Mouse (Mus musculus) neural tube, embryonic 11.5 days (tissue): Measurements from ENCODE around the gene Chst11. TPM values are rescaled to one million over a fixed set of nuclear protein-coding genes. Genes with fewer than 3 reads are reported as not detected.

Experiments used
- ATAC-seq: fragments of 200-750 bp; cut with Nextera tagmentation; 2 replicates; pipeline ENCODE4 v1.8.0; 2017; ENCODE audit warnings: moderate number of reproducible peaks, mild to moderate bottlenecking, moderate TSS enrichment, moderate library complexity; ENCODE audit not compliant: insufficient read depth, low FRiP score, low TSS enrichment
- DNase-seq: peaks from one replicate; pipeline ENCODE4 v3.0.0-alpha.2; 2015; ENCODE audit warnings: low spot score
- H3K27ac ChIP-seq: fragments of 300-500 bp; sonication (generic); 2 replicates; pipeline ENCODE4 v1.5.1; 2014; ENCODE audit warnings: low read depth, mild to moderate bottlenecking, low read length
- H3K27me3 ChIP-seq: fragments of 300-500 bp; sonication (generic); 2 replicates; pipeline ENCODE4 v1.6.1; 2014; ENCODE audit warnings: mild to moderate bottlenecking, low read length, mixed read lengths; ENCODE audit not compliant: control insufficient read depth, insufficient read depth
- H3K36me3 ChIP-seq: fragments of 300-500 bp; sonication (generic); 2 replicates; pipeline ENCODE4 v1.6.1; 2014; ENCODE audit warnings: mild to moderate bottlenecking, low read length, moderate library complexity, mixed read lengths; ENCODE audit not compliant: control insufficient read depth, insufficient read depth
- H3K4me1 ChIP-seq: fragments of 300-500 bp; sonication (generic); 2 replicates; pipeline ENCODE4 v1.6.1; 2014; ENCODE audit warnings: low read length, mixed read lengths; ENCODE audit not compliant: control insufficient read depth, insufficient read depth
- H3K4me2 ChIP-seq: fragments of 300-500 bp; sonication (generic); 2 replicates; pipeline ENCODE4 v1.6.1; 2014; ENCODE audit warnings: low read depth, mild to moderate bottlenecking, moderate library complexity
- H3K4me3 ChIP-seq: fragments of 300-500 bp; sonication (generic); 2 replicates; pipeline ENCODE4 v1.5.1; 2014; ENCODE audit warnings: low read depth, low read length
- H3K9ac ChIP-seq: fragments of 300-500 bp; sonication (generic); 2 replicates; pipeline ENCODE4 v1.6.1; 2014; ENCODE audit warnings: mild to moderate bottlenecking, low read length
- H3K9me3 ChIP-seq: fragments of 300-500 bp; sonication (generic); 2 replicates; pipeline ENCODE4 v1.6.1; 2016; ENCODE audit warnings: low read length; ENCODE audit not compliant: control insufficient read depth
- whole genome bisulfite sequencing: fragments of 180-500 bp; shearing (Covaris S2); extraction: QIAGEN DNeasy Blood & Tissue Kit; methylation state at CpG from one replicate; pipeline ENCODE4 v1.1.7; 2014; 5-methylcytosine and 5-hydroxymethylcytosine counted together
- polyA plus RNA-seq: library from polyadenylated mRNA; unstranded; fragments of >200 nt; fragmentation: Nextera tagmentation; extraction: Ambion mirVana; gene quantifications from 2 replicates; pipeline ENCODE4 v1.2.1, GENCODE M21; 2014

The Chst11 gene
- polyA plus RNA-seq, 1 experiment from 2014 or later, result 2.5 TPM

GRCm38 (mm10) chr10:83218778-83219177 lies 233.5 kb downstream of the Chst11 start:
- Histone ChIP-seq H3K36me3 (no peaks in the 10 kb centered on the region), H3K9me3 (no peaks in the 10 kb centered on the region), H3K4me1 (no peaks in the 10 kb centered on the region), H3K4me3 (no peak overlapping the region), H3K27me3 (no peaks in the 10 kb centered on the region), H3K4me2 (no peak overlapping the region), H3K9ac (no peak overlapping the region), H3K27ac (no peak overlapping the region)
- 60% methylated on average over 2 of the region's 2 CpGs for WGBS
- no peak for ATAC-seq
- no peak for DNase-seq

- Histone ChIP-seq H3K4me1 (no peaks in the 10 kb centered on the region), H3K4me3 (no peak overlapping the region), H3K27ac (no peak overlapping the region), H3K9me3 (no peaks in the 10 kb centered on the region), H3K36me3 (no peaks in the 10 kb centered on the region), H3K27me3 (no peaks in the 10 kb centered on the region), H3K4me2 (no peak overlapping the region), H3K9ac (no peak overlapping the region)
- ATAC-seq, result peak; percentile 38; the same call in 1 of the 2 replicates
- DNase-seq, result peak; percentile 70
- WGBS, result 32% methylated on average over 12 of the region's 12 CpGs
Measured at GRCm38 (mm10) chr10:83219729-83220128, 234.4 kb downstream of the Chst11 start.

GRCm38 (mm10) chr10:83220217-83220616 lies 234.9 kb downstream of the Chst11 start:
- no peak overlapping the region for H3K9ac ChIP-seq
- 85% methylated on average over 10 of the region's 10 CpGs for WGBS
- H3K27ac ChIP-seq, result no peak overlapping the region
- no peak overlapping the region for H3K4me3 ChIP-seq
- H3K4me1 ChIP-seq, result no peaks in the 10 kb centered on the region
- no peaks in the 10 kb centered on the region for H3K27me3 ChIP-seq
- H3K9me3 ChIP-seq, result no peaks in the 10 kb centered on the region
- DNase-seq (no peak), ATAC-seq (no peak)
- H3K36me3 ChIP-seq, result no peaks in the 10 kb centered on the region
- no peak overlapping the region for H3K4me2 ChIP-seq

GRCm38 (mm10) chr10:83220847-83221246 lies 235.5 kb downstream of the Chst11 start:
- no peak overlapping the region for H3K4me2 ChIP-seq
- WGBS, result 92% methylated on average over 3 of the region's 3 CpGs
- H3K4me3 ChIP-seq, result no peak overlapping the region
- H3K27ac ChIP-seq, result no peak overlapping the region
- H3K9me3 ChIP-seq, result no peaks in the 10 kb centered on the region
- no peaks in the 10 kb centered on the region for H3K27me3 ChIP-seq
- H3K9ac ChIP-seq, result no peak overlapping the region
- no peaks in the 10 kb centered on the region for H3K4me1 ChIP-seq
- DNase-seq (no peak), ATAC-seq (no peak)
- H3K36me3 ChIP-seq, result no peaks in the 10 kb centered on the region

GRCm38 (mm10) chr10:83224999-83225398 lies 239.7 kb downstream of the Chst11 start:
- H3K4me1 ChIP-seq, result no peaks in the 10 kb centered on the region
- H3K4me3 ChIP-seq, result no peak overlapping the region
- ATAC-seq (no peak), DNase-seq (peak; percentile 57)
- H3K36me3 ChIP-seq, result no peaks in the 10 kb centered on the region
- H3K4me2 ChIP-seq, result no peak overlapping the region
- H3K9ac ChIP-seq, result no peak overlapping the region
- no peaks in the 10 kb centered on the region for H3K9me3 ChIP-seq
- no peak overlapping the region for H3K27ac ChIP-seq
- WGBS, result 39% methylated on average over 3 of the region's 3 CpGs
- no peaks in the 10 kb centered on the region for H3K27me3 ChIP-seq

GRCm38 (mm10) chr10:83228626-83229025 lies 243.3 kb downstream of the Chst11 start:
- Histone ChIP-seq H3K27me3 (no peaks in the 10 kb centered on the region), H3K9me3 (no peaks in the 10 kb centered on the region), H3K4me3 (no peak overlapping the region), H3K4me1 (no peaks in the 10 kb centered on the region), H3K4me2 (no peak overlapping the region), H3K9ac (no peak overlapping the region), H3K27ac (no peak overlapping the region), H3K36me3 (no peaks in the 10 kb centered on the region)
- 86% methylated on average over 4 of the region's 4 CpGs for WGBS
- ATAC-seq, result no peak
- DNase-seq, result no peak

- ATAC-seq (no peak), DNase-seq (no peak)
- H3K4me1 ChIP-seq, result no peaks in the 10 kb centered on the region
- no peak overlapping the region for H3K9ac ChIP-seq
- no peak overlapping the region for H3K27ac ChIP-seq
- no peak overlapping the region for H3K4me3 ChIP-seq
- no peaks in the 10 kb centered on the region for H3K27me3 ChIP-seq
- 88% methylated on average over 3 of the region's 3 CpGs for WGBS
- H3K4me2 ChIP-seq, result no peak overlapping the region
- no peaks in the 10 kb centered on the region for H3K9me3 ChIP-seq
- no peaks in the 10 kb centered on the region; the same call in 1 of the 2 replicates for H3K36me3 ChIP-seq
Measured at GRCm38 (mm10) chr10:83233967-83234366, 248.7 kb downstream of the Chst11 start.

GRCm38 (mm10) chr10:83234391-83234790 lies 249.1 kb downstream of the Chst11 start:
- Histone ChIP-seq H3K9ac (no peak overlapping the region), H3K36me3 (no peaks in the 10 kb centered on the region; the same call in 1 of the 2 replicates), H3K27me3 (no peaks in the 10 kb centered on the region), H3K4me1 (no peaks in the 10 kb centered on the region), H3K9me3 (no peaks in the 10 kb centered on the region), H3K4me3 (no peak overlapping the region), H3K4me2 (no peak overlapping the region), H3K27ac (no peak overlapping the region)
- ATAC-seq (no peak), DNase-seq (no peak)
- WGBS, result 66% methylated on average over 4 of the region's 4 CpGs

- Histone ChIP-seq H3K9me3 (no peaks in the 10 kb centered on the region), H3K27ac (no peak overlapping the region), H3K36me3 (no peaks in the 10 kb centered on the region), H3K4me1 (no peaks in the 10 kb centered on the region; the same call in 1 of the 2 replicates), H3K9ac (no peak overlapping the region), H3K4me2 (no peak overlapping the region), H3K27me3 (no peaks in the 10 kb centered on the region), H3K4me3 (no peak overlapping the region)
- ATAC-seq (no peak), DNase-seq (no peak)
- 73% methylated on average over 11 of the region's 11 CpGs for WGBS
Measured at GRCm38 (mm10) chr10:83242106-83242686, 256.9 kb downstream of the Chst11 start.
